Mouse (Mus musculus) embryonic facial prominence, embryonic 13.5 days (tissue): Measurements from ENCODE around the gene Tnfrsf11a. TPM values are rescaled to one million over a fixed set of nuclear protein-coding genes. Genes with fewer than 3 reads are reported as not detected.

Experiments used
- ATAC-seq: fragments of 200-750 bp; cut with Nextera tagmentation; 2 replicates; pipeline ENCODE4 v1.8.0; 2017; ENCODE audit warnings: low read depth; ENCODE audit not compliant: insufficient number of reproducible peaks, insufficient read depth, low FRiP score, low TSS enrichment
- H3K27ac ChIP-seq: fragments of 300-500 bp; sonication (generic); 2 replicates; pipeline ENCODE4 v1.5.1; 2015; ENCODE audit warnings: moderate library complexity, mild to moderate bottlenecking, inconsistent platforms
- H3K27me3 ChIP-seq: fragments of 300-500 bp; sonication (generic); 2 replicates; pipeline ENCODE4 v1.6.1; 2015; ENCODE audit warnings: mild to moderate bottlenecking, inconsistent platforms
- H3K36me3 ChIP-seq: fragments of 300-500 bp; sonication (generic); 2 replicates; pipeline ENCODE4 v1.6.1; 2015; ENCODE audit warnings: mild to moderate bottlenecking, inconsistent platforms
- H3K4me1 ChIP-seq: fragments of 300-500 bp; sonication (generic); 2 replicates; pipeline ENCODE4 v1.6.1; 2015; ENCODE audit warnings: inconsistent platforms
- H3K4me2 ChIP-seq: fragments of 300-500 bp; sonication (generic); 2 replicates; pipeline ENCODE4 v1.6.1; 2015; ENCODE audit warnings: moderate library complexity, mild to moderate bottlenecking, inconsistent platforms
- H3K4me3 ChIP-seq: fragments of 300-500 bp; sonication (generic); 2 replicates; pipeline ENCODE4 v1.5.1; 2015; ENCODE audit warnings: mild to moderate bottlenecking, inconsistent platforms
- H3K9ac ChIP-seq: fragments of 300-500 bp; sonication (generic); 2 replicates; pipeline ENCODE4 v1.6.1; 2015; ENCODE audit warnings: mild to moderate bottlenecking, inconsistent platforms
- H3K9me3 ChIP-seq: fragments of 300-500 bp; sonication (generic); 2 replicates; pipeline ENCODE4 v1.6.1; 2016; ENCODE audit warnings: inconsistent platforms
- WGBS: fragments of 180-500 bp; shearing (Covaris S2); methylation state at CpG from one replicate; pipeline ENCODE4 v1.1.7; 2015; ENCODE audit warnings: mixed read lengths; 5-methylcytosine and 5-hydroxymethylcytosine counted together
- polyA plus RNA-seq: library from polyadenylated mRNA; unstranded; fragments of >200 nt; fragmentation: Nextera tagmentation; extraction: Ambion mirVana; gene quantifications from 2 replicates; pipeline ENCODE4 v1.2.1, GENCODE M21; 2015

Gene Tnfrsf11a
- polyA plus RNA-seq, 1 experiment from 2014 or later: 0.91 TPM

DNA sequence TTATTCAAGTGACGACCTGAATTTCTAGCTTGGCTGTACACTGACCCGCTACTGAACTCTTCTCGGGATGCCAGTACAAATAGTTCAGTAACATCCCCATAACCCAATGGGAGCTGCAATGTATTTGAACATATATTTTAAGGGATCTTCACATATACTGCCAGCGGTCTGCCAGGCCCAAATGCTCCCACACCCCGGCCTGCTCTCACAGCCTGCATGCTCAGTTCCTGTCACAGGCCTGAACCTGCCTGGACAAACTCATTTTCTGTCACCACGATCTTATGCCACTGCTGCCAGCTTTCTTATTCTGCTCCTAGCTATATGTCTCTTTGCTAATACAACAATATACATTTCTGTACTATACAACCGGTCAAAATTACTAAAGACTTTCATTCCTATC, 100.9 kb downstream of the Tnfrsf11a start:
- peak overlapping the region; percentile 61 for H3K4me2 ChIP-seq

DNA sequence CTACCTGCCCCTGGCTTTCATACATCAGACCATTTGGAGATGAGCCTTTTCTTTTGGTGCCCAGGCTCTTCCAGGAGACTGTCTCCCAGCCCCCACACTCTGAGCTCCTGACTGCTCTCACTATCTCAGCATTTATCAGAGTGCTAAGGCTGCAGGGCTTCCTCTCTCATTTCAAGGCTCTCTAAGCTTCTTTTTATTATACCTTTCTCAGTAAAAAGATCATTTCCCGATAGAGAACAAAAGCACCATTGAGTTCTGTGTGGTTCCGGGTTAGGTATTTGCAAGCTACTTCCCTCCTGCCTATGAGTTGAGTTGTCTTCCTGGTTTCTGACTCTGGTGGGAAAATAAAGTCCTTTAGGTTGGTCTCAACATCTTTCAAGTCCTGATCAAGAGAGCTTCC, 103.0 kb downstream of the Tnfrsf11a start:
- Histone ChIP-seq H3K9ac (no peak overlapping the region), H3K36me3 (no peaks in the 10 kb centered on the region), H3K4me3 (no peak overlapping the region), H3K27me3 (no peaks in the 10 kb centered on the region), H3K27ac (no peak overlapping the region), H3K4me2 (no peak overlapping the region), H3K9me3 (no peaks in the 10 kb centered on the region), H3K4me1 (0 out of 2 replicates have a peak, but pooled peaks cover 8% of the 10 kb centered on the region)
- ATAC-seq: no peak
- 51% methylated on average over 2 of the region's 2 CpGs for WGBS

More for the DNA sequence above, 100.9 kb downstream of the Tnfrsf11a start:
- Histone ChIP-seq H3K4me1 (0 out of 2 replicates have a peak, but pooled peaks cover 8% of the 10 kb centered on the region), H3K27me3 (no peaks in the 10 kb centered on the region), H3K27ac (no peak overlapping the region), H3K4me3 (peak overlapping the region; percentile 33; the same call in 1 of the 2 replicates), H3K36me3 (no peaks in the 10 kb centered on the region), H3K9ac (no peak overlapping the region), H3K9me3 (no peaks in the 10 kb centered on the region)
- no peak for ATAC-seq
- WGBS: 64% methylated on average over 7 of the region's 7 CpGs

DNA sequence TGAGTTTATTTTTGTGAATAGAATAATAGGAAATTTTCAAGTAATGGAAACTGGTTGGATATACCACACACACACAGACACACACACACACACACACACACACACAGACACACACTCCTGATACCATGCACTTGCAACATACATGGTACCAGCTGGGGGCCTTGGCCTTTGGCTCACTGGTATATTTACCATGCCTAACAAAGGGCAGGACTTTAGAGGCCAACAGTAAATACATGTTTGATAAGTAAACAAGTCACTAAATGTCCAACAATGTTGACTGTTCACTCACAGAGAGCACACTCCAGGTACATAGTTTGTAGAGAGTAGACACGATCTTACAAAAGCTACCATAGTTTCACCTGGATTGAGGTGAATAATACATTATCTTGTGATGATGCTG, 104.6 kb downstream of the Tnfrsf11a start:
- no peaks in the 10 kb centered on the region for H3K36me3 ChIP-seq
- WGBS: 81% methylated on average over 1 of the region's 1 CpGs

DNA sequence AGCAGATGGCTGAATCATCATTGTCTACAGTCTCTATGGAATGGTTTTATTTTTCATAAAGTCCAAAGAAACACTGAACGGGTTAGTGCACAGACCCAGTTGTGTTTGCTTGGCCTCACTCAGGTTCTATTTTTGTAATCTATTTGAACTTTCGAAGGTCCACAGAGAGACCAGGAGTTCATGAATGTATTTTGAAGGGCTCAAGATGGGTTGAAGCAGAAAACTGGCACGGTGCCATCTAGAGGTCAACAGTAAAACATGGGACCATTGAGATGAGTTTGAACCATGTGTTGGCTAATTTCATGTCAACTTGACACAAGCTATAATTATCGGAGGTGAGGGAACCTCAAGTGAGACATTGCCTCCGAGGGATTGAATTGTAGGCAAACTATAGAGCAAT, 105.1 kb downstream of the Tnfrsf11a start:
- ATAC-seq: no peak
- Histone ChIP-seq H3K9ac (no peak overlapping the region), H3K4me1 (0 out of 2 replicates have a peak, but pooled peaks cover 8% of the 10 kb centered on the region), H3K36me3 (no peaks in the 10 kb centered on the region), H3K4me2 (no peak overlapping the region), H3K9me3 (no peaks in the 10 kb centered on the region), H3K27ac (no peak overlapping the region), H3K4me3 (no peak overlapping the region), H3K27me3 (no peaks in the 10 kb centered on the region)
- 76% methylated on average over 5 of the region's 5 CpGs for WGBS

More for the DNA sequence above, 104.6 kb downstream of the Tnfrsf11a start:
- no peak overlapping the region for H3K27ac ChIP-seq
- no peak for ATAC-seq
- H3K27me3 ChIP-seq: no peaks in the 10 kb centered on the region
- 0 out of 2 replicates have a peak, but pooled peaks cover 8% of the 10 kb centered on the region for H3K4me1 ChIP-seq
- no peak overlapping the region for H3K4me3 ChIP-seq
- H3K9ac ChIP-seq: no peak overlapping the region
- no peak overlapping the region for H3K4me2 ChIP-seq
- no peaks in the 10 kb centered on the region for H3K9me3 ChIP-seq

DNA sequence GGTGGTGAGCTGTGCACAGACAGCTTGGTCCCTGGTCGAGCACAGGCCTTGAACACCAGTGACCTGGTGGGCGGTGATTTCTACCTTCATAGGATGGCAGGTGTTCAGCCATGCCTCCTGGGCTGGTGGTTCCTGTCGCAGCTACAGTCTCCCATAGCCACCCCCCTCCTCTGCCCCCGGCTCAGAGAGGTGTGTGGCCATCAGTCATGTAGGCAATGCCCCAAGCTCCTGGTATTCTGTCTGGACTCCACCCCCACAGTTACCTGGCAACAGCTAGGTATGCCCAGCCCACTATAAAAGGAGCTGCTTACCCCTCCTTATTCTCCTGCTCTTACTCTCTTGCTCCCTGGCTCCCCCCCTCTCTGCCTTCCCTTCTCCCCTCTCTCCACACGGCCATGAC, 105.8 kb downstream of the Tnfrsf11a start:
- Histone ChIP-seq H3K9ac (no peak overlapping the region), H3K27ac (no peak overlapping the region), H3K9me3 (no peaks in the 10 kb centered on the region), H3K4me3 (no peak overlapping the region), H3K4me2 (no peak overlapping the region), H3K36me3 (no peaks in the 10 kb centered on the region), H3K27me3 (no peaks in the 10 kb centered on the region), H3K4me1 (0 out of 2 replicates have a peak, but pooled peaks cover under 1% of the 10 kb centered on the region)
- 65% methylated on average over 5 of the region's 5 CpGs for WGBS
- ATAC-seq: no peak

DNA sequence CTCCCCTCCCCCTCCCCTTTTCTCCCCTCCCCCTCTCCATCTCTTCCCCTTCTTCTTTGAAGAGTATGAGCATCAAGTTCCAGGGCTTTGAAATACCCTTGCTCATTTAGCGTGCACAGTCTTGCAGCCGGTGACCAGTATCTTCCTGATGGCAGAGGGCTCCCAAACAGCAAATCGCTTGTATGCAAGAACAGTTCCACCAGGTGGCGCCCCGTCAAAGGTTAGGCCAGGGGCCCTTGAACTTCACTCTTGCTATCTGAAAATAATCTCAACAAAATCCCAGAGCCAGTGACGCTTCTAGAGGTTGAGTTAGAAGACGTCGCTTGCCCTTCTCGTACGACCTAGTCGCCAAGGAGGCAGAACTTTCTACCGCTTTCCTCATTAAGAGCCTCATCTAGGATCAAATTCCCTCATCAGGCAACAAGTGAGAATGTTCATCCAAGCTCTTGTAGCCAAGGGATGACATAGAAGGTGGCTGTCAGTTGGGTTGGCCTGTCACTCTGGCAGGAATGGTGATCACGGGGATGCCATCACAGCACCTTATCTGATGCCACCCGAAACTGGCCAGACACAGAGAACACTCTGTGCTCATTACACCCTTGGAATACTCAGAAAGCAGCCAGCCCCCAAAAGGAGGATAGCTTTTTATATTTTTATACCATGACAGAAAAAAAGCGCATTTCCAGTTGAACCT, 110.7 kb downstream of the Tnfrsf11a start:
- H3K4me3 ChIP-seq: no peak overlapping the region
- H3K27ac ChIP-seq: no peak overlapping the region
- no peak for ATAC-seq
- no peaks in the 10 kb centered on the region for H3K9me3 ChIP-seq
- no peaks in the 10 kb centered on the region for H3K36me3 ChIP-seq
- H3K4me1 ChIP-seq: no peaks in the 10 kb centered on the region
- 37% methylated on average over 15 of the region's 15 CpGs for WGBS
- no peaks in the 10 kb centered on the region for H3K27me3 ChIP-seq
- H3K9ac ChIP-seq: no peak overlapping the region
- no peak overlapping the region for H3K4me2 ChIP-seq

DNA sequence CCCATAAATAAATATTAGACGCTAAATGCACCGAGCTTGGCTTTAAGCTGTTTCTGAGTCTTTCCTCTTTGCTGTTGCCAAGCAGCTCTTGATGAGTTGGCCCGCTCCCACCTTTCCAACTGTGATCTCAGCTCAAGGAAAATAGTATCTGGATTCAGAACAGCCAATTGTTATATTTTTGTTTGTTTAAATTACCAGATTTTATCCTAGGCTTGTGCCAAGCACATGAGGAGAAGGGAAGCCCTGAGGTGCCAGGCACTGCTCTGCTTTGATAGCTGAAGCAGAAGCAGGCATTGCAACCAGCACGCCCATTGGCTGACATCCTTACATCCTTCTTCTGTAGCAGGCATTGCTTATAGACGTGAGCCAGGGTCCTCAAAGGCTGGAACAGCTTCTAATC, 114.5 kb downstream of the Tnfrsf11a start:
- no peak overlapping the region for H3K4me2 ChIP-seq
- H3K9ac ChIP-seq: no peak overlapping the region
- no peak overlapping the region for H3K4me3 ChIP-seq
- no peaks in the 10 kb centered on the region for H3K9me3 ChIP-seq
- no peak overlapping the region for H3K27ac ChIP-seq
- H3K27me3 ChIP-seq: no peaks in the 10 kb centered on the region
- 79% methylated on average over 5 of the region's 5 CpGs for WGBS
- ATAC-seq: no peak
- no peaks in the 10 kb centered on the region for H3K36me3 ChIP-seq
- no peaks in the 10 kb centered on the region for H3K4me1 ChIP-seq

Other genes with a start within 250 kb of the Tnfrsf11a start
- 16.2 and 18.1 TPM in 2 replicates for gene Pign, start 117.0 kb upstream of the Tnfrsf11a start, polyA plus RNA-seq
- 28.5 and 30.1 TPM in 2 replicates for gene Relch, start 116.9 kb upstream of the Tnfrsf11a start, polyA plus RNA-seq
- 2.4 and 2.5 TPM in 2 replicates for gene Zcchc2, start 209.7 kb downstream of the Tnfrsf11a start, polyA plus RNA-seq